Mouse (Mus musculus): ENCODE data around the gene Opcml.

DNA sequence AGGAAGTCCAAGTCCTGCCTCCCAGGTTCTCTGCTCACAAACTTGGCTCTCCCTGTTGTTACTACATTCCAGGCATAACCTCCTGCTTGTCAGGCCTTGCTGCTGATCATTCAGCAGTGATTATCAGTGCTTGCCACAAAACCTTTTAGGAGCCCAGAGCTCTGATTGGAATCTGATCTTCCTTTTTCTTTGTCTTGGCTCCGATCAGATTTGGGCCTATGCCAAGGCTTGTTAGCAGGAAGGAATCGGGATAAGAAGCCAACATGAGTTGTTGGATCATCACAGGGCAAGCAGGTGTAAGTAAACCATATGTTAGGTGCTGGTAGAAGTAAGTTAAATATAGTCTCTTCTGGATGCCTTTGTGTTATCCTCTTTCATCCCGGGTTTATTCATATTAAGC, 954.2 kb downstream of the Opcml start:
- TF ChIP-seq CTCF (IDR thresholded peaks at IDR 0.05; ENCODE audit: low read depth) (no peak), EP300 (IDR thresholded peaks at IDR 0.05; ENCODE audit: low read depth) (no peak)
